Mouse (Mus musculus) c-Kit-positive CD71-positive TER-119-positive erythroid progenitor cells, embryonic 14.5 days (primary cell): Measurements from ENCODE around the gene Adam10.

Experiments
- DNase-seq: peaks from one replicate; pipeline ENCODE4 v3.0.0-alpha.2; 2013; ENCODE audit warnings: low spot score

Adam10 gene

DNA sequence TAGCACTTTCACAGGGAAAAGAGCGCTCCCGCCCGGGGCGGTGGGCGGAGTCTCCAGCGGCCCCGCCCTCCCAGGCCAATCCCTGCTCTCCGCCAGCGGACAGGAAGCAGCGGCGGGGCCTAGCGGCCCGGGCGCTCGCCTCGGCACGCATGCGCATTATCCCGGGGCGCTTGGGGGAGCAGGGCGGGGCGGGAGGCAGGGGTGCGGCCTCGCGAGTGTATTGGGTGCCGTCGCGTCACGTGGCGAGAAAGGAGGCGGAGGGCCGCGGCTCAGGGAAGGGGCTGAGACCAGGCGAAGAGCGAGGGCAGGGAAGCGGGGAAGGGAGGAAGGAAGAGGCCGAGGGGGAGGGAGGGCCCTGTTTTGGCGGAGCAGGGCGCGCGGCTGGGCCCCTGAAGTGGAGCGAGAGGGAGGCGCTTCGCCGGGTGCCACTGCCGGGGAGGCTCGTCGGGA lies at the start of gene Adam10:
Adam10 (plus strand) TSS at position 316 of the 450 bp plus-strand sequence.
- peak; percentile 98 for DNase-seq

DNA sequence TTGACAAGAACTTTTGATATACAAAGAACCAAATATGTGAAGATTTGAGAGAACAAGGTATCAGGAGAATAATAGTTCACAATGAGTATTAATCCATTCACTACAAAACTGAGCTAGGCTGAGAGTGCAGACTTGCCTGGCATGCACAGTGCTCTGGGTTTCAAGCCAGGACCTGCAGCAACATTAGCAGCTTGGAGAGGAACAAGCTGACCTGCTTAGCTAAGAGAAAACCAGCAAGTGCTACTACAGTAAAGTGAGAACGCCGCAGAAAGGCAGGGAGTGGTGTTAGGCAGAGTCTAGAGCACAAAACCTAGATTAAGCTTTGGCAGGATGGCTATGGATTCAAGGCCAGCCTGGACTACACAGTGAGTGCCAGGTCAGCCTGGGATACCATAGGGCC lies 49.1 kb upstream of the Adam10 start:
- no peak for DNase-seq

DNA sequence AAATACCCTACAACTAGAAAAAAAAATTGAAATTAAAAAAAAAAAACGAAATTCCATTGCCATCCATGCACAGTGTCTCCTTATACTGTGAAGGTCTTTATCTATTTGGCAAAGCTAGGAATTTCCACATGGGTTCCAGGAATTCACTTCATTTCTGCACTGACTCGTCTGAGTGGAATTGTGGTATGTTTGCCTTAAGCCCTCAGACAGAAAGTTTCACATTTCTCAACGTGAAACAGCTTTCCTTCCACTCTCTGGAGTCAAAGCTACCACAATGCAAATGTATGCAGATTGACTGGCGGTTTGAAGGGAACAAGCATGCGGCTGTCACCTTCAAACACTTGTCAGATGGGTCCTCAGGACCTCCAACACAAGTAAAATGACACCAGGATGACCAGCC lies 47.1 kb upstream of the Adam10 start:
- DNase-seq: no peak

DNA sequence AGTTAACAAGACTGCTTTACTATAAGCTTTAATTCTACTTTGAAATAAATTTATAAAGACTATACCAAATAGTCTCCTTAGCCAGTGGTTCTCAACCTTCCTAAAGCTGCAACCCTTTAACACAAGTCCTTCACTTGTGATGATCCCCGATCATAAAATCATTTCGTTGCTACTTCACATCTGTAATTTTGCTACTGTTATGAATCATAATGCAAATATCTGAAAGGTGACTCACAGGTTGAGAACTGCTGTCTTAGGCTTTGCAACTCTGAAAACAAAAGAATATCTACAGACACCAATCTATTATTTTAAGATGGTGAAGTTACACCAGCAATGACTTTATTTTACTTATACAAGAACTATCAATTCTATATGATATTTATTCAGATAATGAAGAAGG lies 42.0 kb upstream of the Adam10 start:
- no peak for DNase-seq

DNA sequence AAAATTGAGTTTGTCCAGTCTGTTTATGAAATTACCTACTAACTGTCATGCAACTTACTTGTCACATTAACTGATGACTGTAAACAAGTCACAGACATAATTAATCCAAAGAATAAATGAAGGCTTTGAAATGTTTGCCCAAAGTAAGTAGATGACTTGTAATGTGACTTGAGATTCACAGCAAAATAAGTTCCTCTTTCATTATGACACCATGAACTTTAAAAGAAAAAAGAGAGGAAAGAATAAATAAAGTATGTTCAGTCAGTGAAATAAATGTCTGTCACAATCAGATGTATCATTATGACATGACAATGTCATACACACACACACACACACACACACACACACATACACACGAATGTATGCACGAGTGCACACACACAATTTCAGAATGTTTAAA lies 28.5 kb upstream of the Adam10 start:
- no peak for DNase-seq

DNA sequence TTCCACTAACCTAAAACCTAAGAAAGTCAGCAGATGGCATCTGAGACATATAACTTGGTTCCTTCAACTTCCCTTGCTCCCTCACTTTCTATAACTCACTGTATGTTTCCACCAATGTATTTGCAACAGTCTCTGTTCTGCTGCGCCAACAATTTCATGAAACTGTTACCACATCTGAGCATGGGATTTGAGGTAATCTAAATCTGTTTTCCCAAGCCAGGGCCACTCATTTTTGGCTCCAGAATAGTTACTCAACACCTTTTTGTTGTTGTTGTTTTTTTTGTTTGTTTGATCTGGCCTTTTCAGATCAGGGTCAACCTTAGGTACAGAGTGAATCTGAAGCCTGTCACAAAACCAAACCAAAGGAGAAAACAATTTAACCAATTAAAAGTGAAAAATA lies 27.8 kb upstream of the Adam10 start:
- DNase-seq: no peak

DNA sequence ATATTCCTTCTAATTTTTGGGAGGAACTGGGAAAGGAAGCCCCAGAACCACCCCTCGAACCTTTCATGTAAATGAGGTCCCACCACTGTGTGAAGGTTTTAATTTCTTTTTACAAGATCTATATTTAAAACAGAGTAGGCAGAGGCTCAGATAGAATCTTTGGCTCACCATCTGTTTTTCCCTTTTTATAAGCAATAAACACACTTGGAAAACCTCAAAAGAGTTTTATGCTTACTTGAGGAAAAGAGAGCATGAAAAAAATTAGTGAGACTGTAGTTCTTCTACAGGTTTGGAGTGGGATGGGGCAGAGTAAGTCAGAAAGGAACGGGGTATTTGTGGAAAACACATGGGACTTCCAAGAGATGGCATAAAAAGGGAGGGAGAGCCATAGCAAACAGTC lies 26.6 kb upstream of the Adam10 start:
- no peak for DNase-seq

DNA sequence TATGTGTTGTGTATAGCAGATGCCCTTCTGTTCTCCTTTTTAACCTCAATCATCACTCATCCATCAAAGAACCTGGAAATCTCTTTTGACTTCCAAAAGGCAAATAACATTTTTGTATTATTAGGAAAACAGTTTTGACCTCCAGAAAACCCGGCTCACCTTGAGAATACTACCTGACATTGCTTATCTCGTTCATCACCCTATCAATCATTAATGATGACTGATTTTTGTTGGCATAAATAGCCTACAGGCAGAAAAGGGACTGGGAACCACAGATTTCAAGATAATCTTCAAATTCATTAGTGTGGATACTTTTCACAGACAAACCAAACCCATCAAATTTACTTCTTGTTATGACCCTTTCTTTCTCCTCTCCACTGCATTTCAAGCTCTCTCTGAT lies 24.9 kb upstream of the Adam10 start:
- no peak for DNase-seq

DNA sequence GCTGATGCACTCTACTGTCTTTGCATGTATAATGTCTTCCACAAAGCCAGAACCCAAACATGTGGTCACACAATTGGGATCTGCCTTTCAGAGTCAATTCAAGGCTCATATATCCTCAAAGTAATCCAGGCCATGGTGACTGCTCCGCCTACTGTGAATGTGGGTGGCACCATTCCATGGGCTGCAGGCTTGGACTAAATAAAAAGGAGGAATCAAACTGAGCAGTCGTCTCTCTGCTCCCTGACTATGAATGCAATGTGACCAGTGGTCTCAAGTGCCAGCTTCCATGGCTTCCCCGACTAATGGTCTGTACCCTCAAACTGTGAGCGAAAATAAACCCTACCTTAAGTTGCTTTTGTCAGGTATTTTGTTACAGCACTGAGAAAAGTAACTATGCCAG lies 24.3 kb upstream of the Adam10 start:
- no peak for DNase-seq

DNA sequence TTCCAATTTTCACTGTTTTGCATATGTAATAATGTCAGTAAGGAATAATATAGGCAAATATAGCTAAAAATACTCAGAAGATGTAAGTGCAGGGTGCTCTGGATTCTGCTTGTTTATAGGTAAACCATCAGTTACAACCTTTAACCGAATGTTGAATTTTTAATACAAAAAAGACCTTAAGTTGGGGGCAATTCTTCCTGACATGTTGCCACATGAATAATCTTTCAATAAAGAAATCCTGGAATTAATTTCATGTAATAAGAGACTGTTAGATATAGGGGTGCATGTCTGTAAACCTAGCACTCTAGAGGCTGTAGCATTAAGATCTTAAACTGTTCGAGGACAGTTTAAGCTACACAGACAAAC lies 23.1 kb upstream of the Adam10 start:
- no peak for DNase-seq

DNA sequence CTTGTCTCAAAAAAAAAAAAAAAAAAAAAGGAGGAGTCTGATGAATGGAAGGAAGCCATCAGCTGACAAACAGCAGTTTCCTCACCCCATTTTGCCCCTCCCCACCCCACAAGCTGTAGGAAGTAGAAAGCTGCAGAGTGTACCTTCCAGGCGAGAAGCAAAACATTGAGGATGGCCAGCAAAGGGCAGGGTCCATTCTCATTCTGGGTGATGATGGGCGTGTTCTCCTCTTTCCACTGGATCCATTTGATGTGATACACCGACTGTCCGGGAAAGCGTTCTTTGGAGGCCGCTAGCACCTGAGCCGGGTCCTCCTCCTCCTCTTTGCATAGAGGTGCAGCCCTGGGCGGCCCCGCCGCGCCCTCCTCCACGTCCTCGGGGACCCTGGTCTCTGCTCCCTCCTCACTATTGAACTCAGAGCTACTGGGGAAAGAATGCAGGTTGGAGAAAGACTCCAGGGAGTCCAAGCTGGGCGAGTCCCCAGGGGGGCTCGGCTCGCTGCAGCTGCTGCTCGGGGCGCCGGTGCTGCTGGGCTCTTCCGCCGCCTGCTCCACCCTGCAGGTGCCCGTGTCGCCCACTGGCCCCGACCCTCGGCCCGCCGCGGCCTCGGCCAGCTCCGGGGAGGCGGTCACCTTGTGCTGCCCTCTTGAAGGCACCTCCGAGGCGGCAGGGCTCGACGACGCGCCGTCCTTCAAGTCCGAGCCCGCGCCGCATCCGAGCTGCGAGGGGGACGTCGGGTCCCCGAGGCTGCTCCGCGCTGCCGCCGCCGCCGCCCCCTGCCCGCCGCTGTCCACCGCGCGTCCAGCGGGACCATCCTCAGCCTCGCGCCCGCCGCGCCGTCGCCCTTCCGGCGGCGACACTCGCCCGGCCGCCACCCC lies 22.4 kb upstream of the Adam10 start, which contains the start of gene Gm10642:
Gm10642 (plus strand) TSS at position 122 of the 878 bp plus-strand sequence.
- peak; percentile 64 for DNase-seq

DNA sequence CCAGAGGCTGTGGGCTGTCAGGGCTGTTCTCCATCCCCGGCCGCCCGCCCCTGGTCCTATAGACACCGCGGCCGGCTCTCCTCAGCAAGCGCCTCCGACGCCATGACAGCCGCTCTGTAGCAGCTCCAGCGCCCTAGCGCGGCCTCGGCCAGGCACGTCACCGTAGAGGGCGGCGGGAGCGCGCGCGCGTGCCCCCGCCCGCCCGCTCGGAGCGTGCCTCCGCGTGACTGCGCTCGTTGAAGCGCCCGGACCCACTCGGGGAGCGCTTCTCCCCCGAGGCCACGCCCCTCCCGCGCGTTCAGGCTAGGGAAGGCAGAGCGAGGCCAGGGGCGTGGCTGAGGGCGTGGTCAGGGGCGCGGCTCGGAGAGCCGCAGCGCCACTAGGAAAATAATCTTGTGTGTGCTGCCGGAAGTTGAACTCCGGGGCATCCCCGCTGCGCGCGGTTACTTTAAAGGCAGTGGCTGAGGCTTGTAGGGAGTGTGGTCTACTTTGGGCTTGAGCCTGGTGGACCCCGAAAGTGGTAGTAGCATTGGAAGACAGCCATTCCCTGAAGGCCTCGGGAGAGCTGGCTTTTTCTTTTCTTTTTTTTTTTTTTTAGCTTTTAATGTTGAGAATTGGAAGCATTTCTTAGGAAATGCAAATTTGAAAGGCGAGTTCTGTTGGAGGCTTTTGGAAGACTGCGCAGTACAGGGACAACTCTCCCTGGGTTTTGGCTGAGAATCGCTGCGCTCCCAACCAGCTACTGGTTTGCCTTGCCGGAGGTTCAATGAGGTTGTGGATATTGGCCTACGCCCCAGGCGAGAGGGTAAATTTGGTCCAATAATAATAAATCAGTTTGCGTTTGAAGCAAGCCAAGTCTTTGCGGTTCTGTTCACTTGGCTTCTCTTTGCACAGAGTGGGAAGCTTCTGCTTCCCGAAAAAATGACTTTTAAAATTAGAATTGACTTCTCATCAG lies 21.5 kb upstream of the Adam10 start, which contains the start of gene Mindy2:
Mindy2 (minus strand) TSS at position 162 of the 955 bp plus-strand sequence.
- DNase-seq: peak; percentile 98

DNA sequence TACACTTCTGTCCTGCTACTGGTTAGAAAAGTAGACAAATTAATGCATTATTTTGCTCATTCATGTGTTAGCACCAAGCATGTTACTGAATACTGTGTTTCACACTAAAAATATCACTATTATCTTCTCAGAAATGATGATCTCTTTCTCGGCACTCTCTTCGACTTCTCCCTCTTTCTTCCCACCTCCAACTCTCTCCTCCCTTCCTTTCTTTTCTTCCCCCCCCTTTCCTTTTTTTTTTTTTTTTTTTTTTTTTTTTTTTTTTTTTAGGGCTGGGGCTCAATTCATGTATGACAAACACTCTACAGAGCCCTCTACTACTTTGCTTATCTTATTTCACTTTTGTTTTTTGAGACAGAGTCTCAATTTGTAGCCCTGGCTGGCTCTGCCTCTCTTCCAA lies 20.5 kb upstream of the Adam10 start:
- no peak for DNase-seq

DNA sequence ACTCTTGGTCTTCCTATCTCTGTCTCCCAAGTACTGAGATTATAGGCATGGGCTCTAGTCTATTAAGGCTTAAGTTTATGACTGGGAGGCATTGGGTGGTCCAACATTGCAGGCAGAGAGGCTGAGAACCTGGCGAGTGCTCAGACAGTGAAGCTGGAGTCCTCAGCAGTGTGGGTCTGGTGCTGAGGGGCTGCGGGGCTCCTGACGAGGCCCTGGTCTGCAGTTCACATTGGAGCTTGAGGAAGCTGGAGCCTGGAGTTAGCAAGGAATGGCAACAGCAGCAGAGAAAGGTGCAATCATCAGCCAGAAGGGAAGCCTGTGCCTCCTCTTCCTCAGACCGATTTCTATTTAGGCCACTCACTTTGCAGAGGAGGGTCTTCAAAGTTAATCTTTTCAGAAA lies 13.9 kb upstream of the Adam10 start:
- no peak for DNase-seq

DNA sequence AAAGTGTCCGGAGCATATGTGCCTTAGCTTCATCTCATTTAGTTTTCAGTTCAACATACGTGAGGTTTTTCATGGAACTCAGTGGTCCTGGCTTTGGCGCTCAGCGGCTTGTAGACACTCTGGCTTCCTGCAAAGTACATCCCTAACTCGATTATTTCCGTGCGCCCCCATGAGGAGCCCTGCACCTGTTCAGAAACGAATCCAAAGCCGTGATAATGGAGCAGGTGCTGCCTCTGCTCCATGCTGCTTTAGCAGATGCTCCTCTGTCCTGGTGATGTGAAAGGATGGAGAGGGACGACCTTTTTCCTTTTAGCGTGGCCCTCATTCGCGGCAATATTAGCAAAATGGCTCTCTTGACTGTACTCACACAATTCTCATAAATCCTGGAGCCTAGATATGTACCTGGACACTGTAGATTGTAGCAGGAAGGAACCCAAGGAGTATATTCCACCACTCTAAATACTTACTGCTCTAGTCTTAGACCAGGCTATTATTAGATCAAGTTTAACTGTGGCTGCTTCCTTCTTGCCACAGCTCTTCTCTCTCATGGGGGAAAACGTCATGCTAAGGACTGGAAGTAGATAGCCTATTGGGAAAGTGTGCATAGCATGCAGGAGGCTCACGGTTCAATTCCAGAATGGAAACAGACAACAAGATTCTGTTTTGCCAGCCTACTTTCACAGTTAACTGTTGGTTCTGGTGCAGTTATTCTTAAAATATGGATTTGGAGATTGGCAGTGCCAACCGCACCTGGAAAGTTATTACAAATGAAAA lies 13.2 kb upstream of the Adam10 start:
- DNase-seq: no peak

DNA sequence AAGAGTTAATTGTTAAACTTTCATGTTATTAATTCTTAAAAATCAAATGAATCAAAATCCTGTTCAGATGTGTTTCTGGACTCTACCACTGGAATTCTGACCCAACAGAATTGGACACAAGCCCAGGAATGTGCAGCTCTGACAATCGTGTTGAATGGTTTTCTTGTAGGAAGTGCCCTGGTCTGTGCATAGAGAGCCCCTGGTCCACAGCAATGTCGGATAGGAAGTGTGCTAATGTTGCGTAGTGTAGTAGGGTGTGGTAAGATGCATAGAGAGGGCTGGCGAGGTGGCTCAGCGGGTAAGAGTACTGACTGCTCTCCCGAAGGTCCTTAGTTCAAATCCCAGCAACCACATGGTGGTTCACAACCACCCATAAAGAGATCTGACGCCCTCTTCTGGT lies 12.0 kb upstream of the Adam10 start:
- no peak for DNase-seq

DNA sequence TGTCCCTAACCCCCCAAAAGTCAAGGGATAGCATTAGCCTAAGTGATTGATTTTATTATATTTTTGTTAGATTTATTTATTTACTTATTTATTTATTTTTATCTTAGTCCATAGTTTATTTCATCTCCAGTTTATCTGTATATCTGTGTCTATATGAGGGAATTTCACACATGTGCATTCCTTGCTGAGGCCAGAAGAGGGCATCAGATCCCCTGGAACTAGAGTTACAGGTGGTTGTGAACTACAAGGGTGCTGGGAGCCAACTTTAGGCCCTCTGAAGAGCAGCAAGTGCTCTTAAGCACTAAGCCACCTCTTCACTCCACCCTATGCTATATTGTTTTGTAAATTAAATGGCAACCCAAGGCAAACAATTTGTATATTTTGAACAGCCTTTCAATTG lies 10.7 kb upstream of the Adam10 start:
- DNase-seq: no peak

DNA sequence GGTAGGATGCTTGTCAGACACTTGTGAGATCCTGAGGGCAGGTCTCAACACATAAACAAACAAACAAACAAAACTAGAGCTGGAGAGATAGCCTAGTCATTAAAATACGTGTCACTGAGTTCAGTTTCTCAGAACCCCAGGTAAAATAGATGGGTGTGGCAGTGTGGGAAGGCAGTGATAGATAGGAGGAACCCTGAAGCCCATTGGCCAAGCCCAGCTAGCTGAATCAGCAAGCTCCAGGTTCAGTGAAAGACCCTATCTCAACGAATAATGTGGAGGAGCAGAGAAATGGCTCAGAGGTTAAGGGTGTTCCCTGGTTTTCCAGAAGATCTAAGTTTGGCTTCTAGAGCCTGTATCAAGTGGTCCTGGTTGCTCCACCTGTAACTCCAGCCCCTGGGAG lies 9.6 kb upstream of the Adam10 start:
- DNase-seq: peak; percentile 92

DNA sequence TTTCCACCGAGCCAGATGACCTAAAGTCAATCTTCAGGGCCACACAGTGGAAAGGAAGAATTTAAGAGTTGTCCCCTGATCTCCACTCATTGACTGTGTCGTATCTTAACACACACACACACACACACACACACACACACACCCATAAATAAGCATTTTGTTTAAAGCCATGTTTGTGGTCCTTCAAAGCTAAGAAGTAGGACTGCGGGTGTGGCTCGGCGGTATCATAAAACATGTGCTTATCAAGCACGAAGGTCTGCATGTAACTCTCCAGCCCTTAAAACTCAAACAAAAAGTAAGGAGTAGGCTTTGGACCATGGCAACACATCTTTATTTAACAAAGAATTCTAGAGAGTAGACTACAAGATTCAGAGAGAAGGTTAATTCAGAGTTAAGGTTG lies 8.4 kb upstream of the Adam10 start:
- DNase-seq: peak; percentile 75

DNA sequence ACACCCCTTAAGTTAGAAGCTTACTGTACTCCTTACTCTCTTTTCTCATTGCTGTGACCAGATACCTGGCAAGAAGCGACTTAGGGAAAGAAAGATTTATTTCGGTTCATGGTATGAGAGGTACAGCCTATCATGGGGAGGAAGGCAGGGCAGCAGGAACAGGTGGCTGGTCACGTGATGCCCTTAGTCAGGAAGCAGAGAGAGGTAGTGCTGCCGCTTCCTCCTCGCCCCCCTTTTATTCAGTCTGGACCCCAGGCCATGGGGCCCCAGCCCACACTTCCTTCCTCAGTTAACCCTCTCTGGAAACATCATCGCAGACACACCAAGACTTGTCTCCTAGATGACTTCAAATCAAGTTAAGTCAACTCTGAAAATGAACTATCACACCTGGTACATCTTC lies 7.5 kb upstream of the Adam10 start:
- no peak for DNase-seq

DNA sequence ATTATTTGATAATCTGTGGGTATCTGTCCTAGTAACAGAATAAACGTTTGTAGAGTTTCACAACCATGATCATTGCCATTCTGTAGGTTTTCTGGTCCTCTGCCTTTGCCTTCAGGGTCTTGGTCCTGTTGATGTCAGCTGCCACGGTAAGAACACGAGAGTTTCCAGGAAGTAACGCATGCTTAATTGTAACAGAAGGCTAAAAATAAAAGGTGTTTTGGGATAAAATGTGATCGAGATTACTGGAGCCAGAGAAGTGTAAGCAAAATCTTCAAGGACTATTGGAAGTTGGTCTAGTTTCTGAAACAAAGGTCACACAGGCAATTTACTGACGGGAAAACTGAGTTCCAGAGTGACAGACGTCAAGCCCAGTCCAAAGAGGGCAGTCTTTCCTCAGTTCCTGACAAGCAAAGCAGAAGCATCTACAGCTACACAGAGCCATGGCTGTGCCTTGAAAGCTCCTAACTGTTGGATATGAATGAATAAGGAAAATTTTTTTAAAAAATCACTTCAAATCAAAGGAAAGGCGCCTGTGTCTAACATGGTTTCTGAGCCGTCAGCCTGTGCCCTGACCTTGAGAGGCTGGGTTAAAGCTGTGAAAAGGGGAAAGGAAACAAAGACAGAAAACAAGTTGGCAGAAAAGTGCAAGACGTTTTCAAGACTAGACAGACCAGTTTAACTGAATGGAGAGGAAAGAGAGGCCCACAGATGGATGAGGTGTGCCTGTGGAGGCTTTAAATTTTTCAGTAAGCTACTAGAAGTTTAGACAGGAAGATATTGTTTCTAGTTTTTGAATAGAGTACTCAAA lies 6.8 kb upstream of the Adam10 start:
- DNase-seq: no peak
